ENCODE assay signal across 3 mouse cellular contexts in the genomic region with DNA sequence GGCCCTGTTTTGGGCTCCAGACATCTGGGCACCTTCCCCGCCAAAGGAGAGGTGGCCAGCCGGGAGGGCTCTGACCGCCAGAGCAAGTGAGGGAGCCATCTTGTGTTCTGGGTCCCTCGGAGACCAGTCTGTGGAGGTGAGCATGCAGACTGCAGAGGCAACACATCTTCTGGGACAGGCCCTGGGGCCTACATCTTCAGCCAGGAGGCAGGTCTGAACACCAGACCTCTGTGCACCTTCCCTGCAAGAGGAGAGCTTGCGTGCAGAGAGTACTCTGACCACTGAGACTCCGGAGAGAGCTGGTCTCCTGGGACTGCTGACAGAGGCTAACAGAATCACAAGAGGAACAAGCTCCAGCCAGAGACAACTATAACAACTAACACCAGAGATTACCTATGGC.
DNase-seq lines count a peak whose midpoint lies in the region; TF ChIP-seq lines count a peak whose summit lies in the region.
"Not testable (repeated sequence)": the region's sequence is repeated elsewhere in the genome, so short reads cannot be mapped to it uniquely, and the experiment has no call there.

No protein-coding gene starts in this region.

- not testable (repeated sequence) for H3K4me1 ChIP-seq in thymus, adult 2 months (replicated peaks; ENCODE audit: control insufficient read depth, insufficient read depth, low read length)

- TF ChIP-seq POLR2A in thymus, adult 2 months (IDR thresholded peaks at IDR 0.05; ENCODE audit: control insufficient read depth, extremely low read depth, insufficient read depth, low read length, poor library complexity) = not testable (repeated sequence)

- TF ChIP-seq CTCF in thymus, adult 2 months (IDR thresholded peaks at IDR 0.05; ENCODE audit: borderline replicate concordance, control insufficient read depth, extremely low read depth, insufficient read depth, low read length, poor library complexity) = not testable (repeated sequence)

- not testable (repeated sequence) for H3K36me3 ChIP-seq in thymus, adult 2 months (ENCODE audit: control insufficient read depth, insufficient read depth, low read length)

- DNase-seq in heart, adult 11 months = peak; percentile 90
- peak; percentile 2 for DNase-seq in kidney, adult 18-20 months
- DNase-seq in thymus, adult 2 months = peak; percentile 0

- 95% methylated on average over 6 of the region's 6 CpGs for WGBS in thymus, adult 2 months

- H3K27me3 ChIP-seq in thymus, adult 2 months (ENCODE audit: control insufficient read depth, insufficient read depth, low read length) = not testable (repeated sequence)

- H3K4me3 ChIP-seq in thymus, adult 2 months (ENCODE audit: control insufficient read depth, insufficient read depth, low read length) = not testable (repeated sequence)

- not testable (repeated sequence) for H3K27ac ChIP-seq in thymus, adult 2 months (ENCODE audit: control insufficient read depth, insufficient read depth, low read length)

Comparison
In these comparisons a context has a peak if more than half of its experiments do, and no peak if none do; other contexts are left out.
1. DNase-seq: peak in every context shown above with its lines; median percentile 90 in heart, adult 11 months; 2 in kidney, adult 18-20 months; 0 in thymus, adult 2 months.